Mouse (Mus musculus): ENCODE data around the gene Prkg1.

DNA sequence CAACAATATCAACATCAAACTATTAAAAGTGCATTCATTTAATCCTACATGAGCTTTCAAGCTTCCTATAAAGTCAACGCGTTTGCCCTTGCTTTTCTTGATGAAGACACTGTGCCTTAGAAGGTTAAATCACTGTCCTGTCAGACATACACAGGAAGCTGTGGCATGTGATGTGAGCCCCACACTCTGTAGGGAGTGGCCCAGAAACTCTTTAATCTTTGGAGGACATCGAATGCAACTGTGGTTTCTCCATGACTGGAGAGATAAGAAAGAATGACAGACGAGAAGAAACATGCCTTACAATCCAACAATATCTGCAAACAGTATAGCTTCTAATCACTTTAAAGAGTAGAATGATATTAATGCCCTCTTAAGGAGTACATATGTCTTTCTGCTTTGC lies 903.4 kb downstream of the Prkg1 start:
- no peak for TF ChIP-seq CTCF (IDR thresholded peaks at IDR 0.05; ENCODE audit: low read depth, low read length)
- no peak for TF ChIP-seq POLR2A (IDR thresholded peaks at IDR 0.05; ENCODE audit: borderline replicate concordance, low read depth, low read length)
